Mouse (Mus musculus) CH12.LX (cell line): ENCODE measurements around the gene Enpp6. TPM values are rescaled to one million over a fixed set of nuclear protein-coding genes. Genes with fewer than 3 reads are reported as not detected.
A peak's percentile ranks its signal among the peaks of the same experiment; 100 is the strongest.

Source experiments
- DNase-seq: peaks from one replicate; pipeline ENCODE4 v3.0.0-alpha.2; 2013; ENCODE audit errors: extremely low read depth
- H3K27ac ChIP-seq: 2 replicates; pipeline ENCODE4 v1.5.1; 2012; ENCODE audit warnings: low read depth, mild to moderate bottlenecking, control low read depth, moderate library complexity; ENCODE audit not compliant: insufficient read depth
- H3K27me3 ChIP-seq: replicated peaks from 2 replicates; pipeline ENCODE3; 2012; ENCODE audit warnings: inconsistent platforms
- H3K36me3 ChIP-seq, 2 experiments: replicated peaks in 1 of 2; 2 replicates each; pipeline versions ENCODE3 to v1.6.1; 2012; ENCODE audit warnings: inconsistent platforms in 1 of 2, low read length in 1 of 2, mild to moderate bottlenecking in 1 of 2, mixed read lengths in 1 of 2, moderate library complexity in 1 of 2; ENCODE audit not compliant: control insufficient read depth in 1 of 2, insufficient read depth in 1 of 2
- H3K4me1 ChIP-seq, 2 experiments: 2 replicates each; pipeline ENCODE4 v1.6.1; 2012; ENCODE audit warnings: inconsistent platforms in 1 of 2, moderate library complexity in 1 of 2; ENCODE audit not compliant: insufficient read depth in 2 of 2, control insufficient read depth in 1 of 2
- H3K4me2 ChIP-seq: 2 replicates; pipeline ENCODE4 v1.6.1; 2012; ENCODE audit warnings: low read depth, mild to moderate bottlenecking, control low read depth; ENCODE audit not compliant: poor library complexity, insufficient read depth, severe bottlenecking
- H3K4me3 ChIP-seq, 3 experiments: fragments of 150-350 bp in 1 of 3; sonication (generic) in 1 of 3; replicated peaks in 1 of 3; 2 replicates each; pipeline versions ENCODE3 to v1.5.1; 2011 to 2012; ENCODE audit warnings: low read depth in 2 of 3, low read length in 2 of 3, mild to moderate bottlenecking in 2 of 3, moderate library complexity in 2 of 3, control low read depth in 1 of 3, improper control_type of control experiment in 1 of 3, inconsistent platforms in 1 of 3, mixed read lengths in 1 of 3; ENCODE audit not compliant: poor library complexity in 1 of 3
- H3K79me2 ChIP-seq: replicated peaks from 2 replicates; pipeline ENCODE4 v1.6.1; 2012; ENCODE audit warnings: mild to moderate bottlenecking, moderate library complexity; ENCODE audit not compliant: control insufficient read depth, poor library complexity, insufficient read depth, severe bottlenecking; ENCODE audit errors: extremely low read depth
- H3K9ac ChIP-seq: 2 replicates; pipeline ENCODE4 v1.6.1; 2012; ENCODE audit warnings: low read depth, mild to moderate bottlenecking, control low read depth, moderate library complexity; ENCODE audit not compliant: insufficient read depth
- H3K9me3 ChIP-seq: replicated peaks from 2 replicates; pipeline ENCODE3; 2012; ENCODE audit warnings: low read length, inconsistent platforms, mixed read lengths
- BHLHE40 ChIP-seq: IDR thresholded peaks from 2 replicates; pipeline ENCODE4 v1.6.1; 2011; ENCODE audit warnings: mild to moderate bottlenecking, low read depth, low read length, improper control_type of control experiment
- ELF1 ChIP-seq: IDR thresholded peaks from 2 replicates; pipeline ENCODE4 v1.6.1; 2014; ENCODE audit warnings: low read depth, mild to moderate bottlenecking, inconsistent platforms, low read length, improper control_type of control experiment
- EP300 ChIP-seq: IDR thresholded peaks from 2 replicates; pipeline ENCODE4 v1.6.1; 2011; ENCODE audit warnings: low read length, improper control_type of control experiment
- MAX ChIP-seq: IDR thresholded peaks from 2 replicates; pipeline ENCODE4 v1.6.1; 2011; ENCODE audit warnings: low read length, improper control_type of control experiment
- MEF2A ChIP-seq: IDR thresholded peaks from 2 replicates; pipeline ENCODE4 v1.6.1; 2014; ENCODE audit warnings: low read depth, mild to moderate bottlenecking, inconsistent platforms, low read length, improper control_type of control experiment, borderline replicate concordance
- NRF1 ChIP-seq: IDR thresholded peaks from 2 replicates; pipeline ENCODE4 v1.6.1; 2014; ENCODE audit warnings: low read depth, mild to moderate bottlenecking, inconsistent platforms, low read length, improper control_type of control experiment, moderate library complexity
- RAD21 ChIP-seq: IDR thresholded peaks from 2 replicates; pipeline ENCODE4 v1.6.1; 2011; ENCODE audit warnings: low read depth, mild to moderate bottlenecking, low read length, improper control_type of control experiment, moderate library complexity
- TBP ChIP-seq: conservative IDR thresholded peaks from 2 replicates; pipeline ENCODE4 v1.6.1; 2011; ENCODE audit warnings: low read depth, low read length, improper control_type of control experiment
- USF1 ChIP-seq: IDR thresholded peaks from 2 replicates; pipeline ENCODE4 v1.6.1; 2014; ENCODE audit warnings: low read depth, mild to moderate bottlenecking, inconsistent platforms, low read length, improper control_type of control experiment
- USF2 ChIP-seq: conservative IDR thresholded peaks from 2 replicates; pipeline ENCODE4 v1.6.1; 2011; ENCODE audit warnings: low read depth, low read length, improper control_type of control experiment
- ZC3H11A ChIP-seq: IDR thresholded peaks from 2 replicates; pipeline ENCODE4 v1.6.1; 2012; ENCODE audit warnings: low read depth, mild to moderate bottlenecking, inconsistent platforms, low read length, improper control_type of control experiment
- ZNF384 ChIP-seq: IDR thresholded peaks from 2 replicates; pipeline ENCODE4 v1.6.1; 2012; ENCODE audit warnings: low read depth, low read length, improper control_type of control experiment, inconsistent platforms
- dilution Hi-C: fragments of 300-500 bp; cut with MboI; formaldehyde crosslinking; loops from 2 replicates; pipeline ENCODE4 v1.14.3; 2020; ENCODE audit warnings: low sequenced_read_pairs; ENCODE audit not compliant: extremely low pct_unique_long_range_greater_than_20kb, extremely low pct_ligation_motif_present
- in situ Hi-C: fragments of 300-500 bp; cut with MboI; formaldehyde crosslinking; loops from 3 replicates; pipeline ENCODE4 v1.14.3; 2019; ENCODE audit warnings: low sequenced_read_pairs, low pct_ligation_motif_present, low pct_unique_long_range_greater_than_20kb, mixed read lengths
- polyA plus RNA-seq: library from polyadenylated mRNA; unstranded; fragments of >175 nt; gene quantifications from 2 replicates; pipeline ENCODE4 v1.2.1, GENCODE M21; 2012; ENCODE audit warnings: low read depth; ENCODE audit not compliant: insufficient read length
- total RNA-seq, 2 experiments: library from RNA; depleted of rRNA; stranded (reverse); fragments of 300-350 nt in 1 of 2; fragments of >200 nt in 1 of 2; gene quantifications; 2 replicates each; pipeline ENCODE4 v1.2.3; 2012 to 2014

Gene Enpp6
- total RNA-seq (2012; rRNA removed) (not detected in 2 replicates), total RNA-seq (2014; rRNA removed) (0.15 TPM in 1 of 2 replicates, not detected in the other), polyA plus RNA-seq (not detected in 2 replicates)

- Histone ChIP-seq H3K9ac (no peak within 1 kb of the TSS), H3K4me1 (peaks cover 8 to 12% of the 10 kb centered on the region in 2 experiments), H3K9me3 (no peaks in the 10 kb centered on the region), H3K79me2 (no peaks in the 10 kb centered on the region), H3K36me3 (no peaks in the 10 kb centered on the region), H3K27ac (no peak within 1 kb of the TSS), H3K4me3 (no peak within 1 kb of the TSS)
- in situ Hi-C loops = no loop called here
- dilution Hi-C loops = no loop called here
- no peak for DNase-seq
- TF ChIP-seq RAD21 (no peak), MAX (no peak), ZC3H11A (no peak), TBP (no peak), ELF1 (no peak)
- TF ChIP-seq, all 38 proteins: peak for 0
- no peaks in the 10 kb centered on the region for H3K27me3 ChIP-seq
- no peak within 1 kb of the TSS for H3K4me2 ChIP-seq
Measured at GRCm38 (mm10) chr8:46986386-46987140, at the start of gene Enpp6. TSS of gene Enpp6 (plus strand) at chr8:46986887.

GRCm38 (mm10) chr8:46938218-46938617 lies 48.5 kb upstream of the Enpp6 start:
- H3K4me1 ChIP-seq = peaks cover 39 to 78% of the 10 kb centered on the region in 2 experiments
- peak; percentile 95 for TF ChIP-seq BHLHE40
- TF ChIP-seq EP300 = 0 out of 2 replicates have a peak, but pooled peaks have one; percentile 5
- peak; percentile 75 for TF ChIP-seq USF1
- TF ChIP-seq ZNF384 = peak; percentile 61; the same call in 1 of the 2 replicates
- peak; percentile 76 for TF ChIP-seq USF2
- TF ChIP-seq NRF1 = no peak
- no peak for TF ChIP-seq MEF2A
- peak; percentile 41; the same call in 1 of the 2 replicates for TF ChIP-seq MAX
- H3K9me3 ChIP-seq = peaks cover 8% of the 10 kb centered on the region
- no peak overlapping the region for H3K27ac ChIP-seq
- dilution Hi-C loops (no loop called here), in situ Hi-C loops (loop anchor here (5.0 to 25.0 kb wide), 3 partner anchors 93 to 726 kb away; partner anchors contain the start of gene Slc25a4)
- no peaks in the 10 kb centered on the region for H3K36me3 ChIP-seq
- H3K4me3 ChIP-seq = no peak overlapping the region
- 0 out of 2 replicates have a peak overlapping the region, but pooled peaks have one; percentile 7 for H3K4me2 ChIP-seq
- H3K79me2 ChIP-seq = no peaks in the 10 kb centered on the region
- no peak overlapping the region for H3K9ac ChIP-seq
- peak; percentile 51 for DNase-seq
- H3K27me3 ChIP-seq = no peaks in the 10 kb centered on the region
